Mouse (Mus musculus): ENCODE results near the gene Abca8b.
A peak's percentile ranks its signal among the peaks of the same experiment; 100 is the strongest.
"Not testable (repeated sequence)": the region's sequence is repeated elsewhere in the genome, so short reads cannot be mapped to it uniquely, and the experiment has no call there.

Gene Abca8b

DNA sequence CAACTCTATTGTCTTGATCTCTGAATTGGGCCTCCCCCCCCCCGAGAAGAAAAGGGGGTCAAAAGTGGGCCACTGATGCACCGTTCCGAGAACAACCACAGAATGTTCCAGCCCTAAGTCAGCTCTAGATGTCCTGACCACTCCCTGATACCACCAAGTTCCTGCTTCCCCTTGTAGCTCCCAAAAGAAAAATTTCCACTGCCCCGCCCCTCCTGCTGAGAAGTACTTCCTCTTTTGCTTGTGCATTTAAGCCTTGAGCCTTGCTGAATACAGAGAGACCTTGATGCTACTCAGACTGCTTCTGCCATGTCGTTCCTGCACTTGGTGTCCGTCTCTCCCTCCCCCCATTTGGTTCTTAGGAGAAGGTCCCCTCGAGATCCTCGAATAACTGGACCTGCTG is 82.5 kb downstream of the Abca8b start:
- not testable (repeated sequence) for DNase-seq (ENCODE audit: low read depth, low spot score)

DNA sequence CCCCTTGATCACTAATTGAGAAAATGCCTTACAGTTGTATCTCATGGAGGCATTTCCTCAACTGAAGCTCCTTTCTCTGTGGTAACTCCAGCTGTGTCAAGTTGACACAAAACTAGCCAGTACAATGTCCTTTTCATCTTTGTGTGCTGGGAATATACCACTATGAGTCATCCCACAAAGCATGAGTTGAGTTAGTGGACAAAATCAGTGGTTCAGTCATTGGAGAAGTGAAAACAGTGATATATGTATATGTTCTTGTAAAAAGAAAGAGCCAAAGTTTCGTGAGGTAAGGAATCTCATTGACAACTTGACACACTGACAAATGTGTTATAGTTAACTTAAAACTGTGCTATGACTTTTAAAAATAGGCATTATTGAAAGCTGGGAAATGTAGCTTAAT is 83.5 kb downstream of the Abca8b start:
- not testable (repeated sequence) for DNase-seq (ENCODE audit: low read depth, low spot score)

DNA sequence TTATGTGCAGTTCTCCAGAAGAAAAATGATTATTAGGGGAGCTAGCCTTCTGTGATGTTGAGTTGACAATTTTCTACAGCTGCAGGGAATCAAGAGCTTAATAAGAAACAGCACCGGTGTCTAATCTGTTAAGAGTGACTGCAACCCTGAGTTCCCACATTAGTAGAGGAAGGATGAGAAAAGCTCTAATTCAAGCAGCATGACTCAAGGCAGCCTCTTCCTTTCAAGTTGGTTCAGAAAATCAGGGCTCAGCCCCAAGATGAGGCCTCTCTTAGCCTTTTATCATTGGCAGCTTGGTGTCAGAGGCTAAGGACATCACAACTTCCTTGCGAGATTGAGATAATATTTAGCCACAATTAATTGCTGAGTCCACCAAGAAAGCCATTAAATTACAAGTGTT is 85.8 kb downstream of the Abca8b start:
- DNase-seq (ENCODE audit: low read depth, low spot score): no peak

DNA sequence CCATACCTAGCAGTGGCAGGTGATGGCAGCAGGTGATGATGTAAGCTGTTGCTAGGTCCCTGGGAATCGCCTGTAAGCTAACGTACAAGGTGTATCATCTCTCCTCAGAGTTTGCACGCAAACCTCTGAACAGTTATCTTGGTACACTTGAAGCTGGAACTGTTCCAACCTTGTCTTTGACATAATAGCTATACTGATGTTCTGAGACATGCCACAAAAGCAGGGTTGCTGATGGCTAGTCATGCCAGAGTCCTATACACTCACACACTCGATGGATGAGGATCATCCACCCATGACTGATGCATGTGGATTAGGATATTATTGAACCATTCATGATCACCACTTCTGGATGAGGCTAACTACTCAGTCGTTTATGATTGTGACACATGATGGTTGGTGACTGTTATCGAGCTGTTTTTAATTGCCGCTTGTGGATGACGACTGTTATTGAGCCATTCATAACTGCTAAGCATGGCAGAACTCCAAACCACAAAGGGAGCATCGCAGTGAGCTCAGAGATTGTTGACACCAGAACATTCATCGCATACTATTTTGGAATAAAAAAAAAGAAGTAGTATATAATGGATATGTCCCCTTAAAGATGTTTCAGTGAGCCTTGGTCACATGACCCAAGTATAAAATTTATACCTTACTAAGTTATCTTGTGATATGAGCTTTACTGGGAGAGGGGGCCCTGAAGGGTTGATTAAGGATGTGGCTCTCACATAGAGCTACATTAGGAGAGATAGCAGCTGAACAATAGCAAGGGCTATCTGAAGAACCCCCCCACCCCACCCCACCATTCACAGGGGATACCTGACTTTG is 87.2 kb downstream of the Abca8b start:
- no peak for DNase-seq (ENCODE audit: low read depth, low spot score)

DNA sequence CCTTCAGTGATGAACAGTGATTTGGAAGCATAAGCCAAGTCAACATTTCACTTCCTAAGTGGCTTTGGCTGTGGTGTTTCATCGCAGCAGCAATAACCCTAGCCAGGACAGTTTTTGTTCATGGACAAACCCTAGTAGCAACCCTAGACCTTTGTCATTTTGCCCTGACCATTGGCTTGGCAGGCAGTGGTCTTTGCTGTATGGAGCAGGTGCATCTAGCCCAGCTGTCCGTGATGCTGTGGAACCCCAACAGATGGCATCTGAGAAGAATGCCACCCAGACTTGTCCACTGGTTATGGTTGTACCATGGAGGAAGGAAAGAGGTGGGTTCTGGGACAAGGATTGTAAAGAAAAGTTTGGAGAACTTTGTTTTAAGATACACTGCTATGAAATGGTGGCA is 88.1 kb downstream of the Abca8b start:
- DNase-seq (ENCODE audit: low read depth, low spot score): no peak

DNA sequence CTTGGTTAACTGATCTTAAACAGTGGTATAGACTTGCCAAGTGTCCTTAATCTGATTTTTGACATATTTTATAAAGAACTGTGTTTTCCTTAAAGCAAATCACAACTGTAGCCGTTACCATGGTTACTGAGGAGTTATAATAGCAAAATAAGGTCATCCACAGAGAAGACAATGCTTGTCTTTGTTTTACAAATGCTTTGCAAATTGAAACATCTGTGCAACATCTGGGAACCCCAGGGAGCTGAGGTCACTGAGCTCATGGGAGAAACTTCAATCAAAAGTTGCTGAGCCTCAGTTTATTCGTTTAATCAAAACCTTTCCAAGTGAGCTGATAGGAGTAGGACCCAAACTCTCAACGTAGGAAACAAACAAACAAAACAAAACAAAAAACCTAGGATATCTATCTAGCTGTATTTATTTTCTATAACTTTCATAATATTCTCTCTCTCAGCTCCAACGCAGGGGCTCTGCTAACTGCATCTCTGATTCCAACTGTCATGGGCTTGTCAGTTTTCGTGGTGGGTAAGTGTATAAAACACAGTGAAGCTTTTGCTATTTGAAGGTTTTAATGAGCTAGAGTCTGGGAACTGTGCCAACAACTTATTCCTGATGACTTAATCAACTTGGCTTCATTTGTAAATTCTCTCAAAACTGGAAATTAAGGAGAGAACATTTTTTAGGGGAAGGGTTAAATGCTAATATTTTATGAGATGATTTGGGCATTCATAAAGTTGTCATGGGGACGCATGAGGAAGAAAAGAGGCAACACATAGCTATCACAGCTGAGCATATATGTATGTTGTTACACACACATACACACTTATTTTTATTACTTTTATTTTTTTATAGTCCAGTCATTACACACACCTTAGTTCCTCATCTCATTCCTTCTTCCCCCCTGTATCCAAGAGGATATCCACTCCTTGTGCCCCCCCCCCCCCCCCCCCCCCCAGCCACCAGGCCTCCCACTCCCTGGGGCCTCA is 92.7 kb downstream of the Abca8b start:
- DNase-seq (ENCODE audit: low read depth, low spot score): peak; percentile 87

DNA sequence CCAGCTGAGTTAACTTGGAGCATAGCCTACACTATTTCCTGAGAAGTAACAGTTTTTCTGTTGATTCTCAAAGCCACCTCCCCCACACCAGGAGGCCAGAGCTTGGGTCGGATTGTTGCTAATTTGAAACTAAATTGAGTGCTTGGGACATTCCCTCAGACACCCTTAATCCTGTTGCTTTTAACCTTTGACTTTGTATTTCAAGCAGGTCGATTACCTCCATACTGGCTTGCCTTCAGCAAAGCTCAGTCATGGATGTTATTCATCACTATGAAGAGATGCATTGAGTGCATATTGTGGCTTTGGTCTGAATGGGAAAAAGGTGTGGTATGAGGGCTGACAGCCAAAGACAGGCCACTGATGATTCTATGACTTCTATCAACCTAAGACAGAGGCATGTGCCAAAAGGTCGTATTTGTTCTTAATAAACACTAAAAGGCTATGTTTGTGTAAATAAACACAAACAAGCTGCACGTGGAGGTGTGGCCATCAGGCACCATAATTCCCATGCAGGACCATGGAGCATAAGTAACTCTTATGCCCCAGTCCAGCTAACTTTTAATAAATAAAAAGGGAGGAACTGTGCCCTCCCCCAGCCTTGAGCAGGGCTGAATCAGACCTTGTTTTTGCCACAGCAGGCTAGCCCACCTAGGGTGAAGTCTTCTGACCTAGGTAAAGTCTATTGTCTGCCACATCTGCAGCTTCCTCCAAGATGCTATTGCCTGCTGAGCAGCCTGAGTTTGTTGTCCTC is 95.0 kb downstream of the Abca8b start:
- no peak for DNase-seq (ENCODE audit: low read depth, low spot score)

DNA sequence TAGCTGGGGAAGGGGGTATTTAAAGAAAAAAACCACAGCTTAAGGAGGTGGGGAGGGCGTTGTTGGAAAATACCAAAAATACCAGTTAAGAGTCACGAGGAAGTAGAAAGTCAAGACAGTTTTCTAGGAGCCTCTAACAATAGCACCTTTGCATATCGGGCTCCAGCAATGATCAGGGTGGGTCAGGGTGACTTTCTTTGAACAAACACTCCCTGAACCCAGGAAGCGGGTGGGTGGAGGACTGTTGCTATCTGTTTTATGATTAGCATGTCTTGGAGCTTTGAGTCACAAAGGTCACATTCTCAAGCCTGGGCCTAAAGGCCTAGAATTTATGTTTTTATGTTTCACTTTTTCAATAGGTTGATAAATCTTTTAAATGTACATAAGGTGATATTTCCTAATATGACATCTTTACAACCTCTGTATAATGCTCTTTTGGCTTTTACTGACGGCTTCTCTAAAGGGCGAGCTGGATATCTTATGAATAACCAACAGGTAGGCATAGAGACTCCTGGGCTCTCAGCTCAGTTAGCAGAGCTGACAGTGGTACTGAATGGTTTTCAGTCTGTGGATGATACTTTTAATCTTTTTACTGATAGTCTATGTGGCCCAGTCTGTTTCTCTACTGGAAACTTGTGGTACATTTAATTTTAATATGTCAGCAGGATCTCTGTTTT is 96.7 kb downstream of the Abca8b start:
- no peak for DNase-seq (ENCODE audit: low read depth, low spot score)

DNA sequence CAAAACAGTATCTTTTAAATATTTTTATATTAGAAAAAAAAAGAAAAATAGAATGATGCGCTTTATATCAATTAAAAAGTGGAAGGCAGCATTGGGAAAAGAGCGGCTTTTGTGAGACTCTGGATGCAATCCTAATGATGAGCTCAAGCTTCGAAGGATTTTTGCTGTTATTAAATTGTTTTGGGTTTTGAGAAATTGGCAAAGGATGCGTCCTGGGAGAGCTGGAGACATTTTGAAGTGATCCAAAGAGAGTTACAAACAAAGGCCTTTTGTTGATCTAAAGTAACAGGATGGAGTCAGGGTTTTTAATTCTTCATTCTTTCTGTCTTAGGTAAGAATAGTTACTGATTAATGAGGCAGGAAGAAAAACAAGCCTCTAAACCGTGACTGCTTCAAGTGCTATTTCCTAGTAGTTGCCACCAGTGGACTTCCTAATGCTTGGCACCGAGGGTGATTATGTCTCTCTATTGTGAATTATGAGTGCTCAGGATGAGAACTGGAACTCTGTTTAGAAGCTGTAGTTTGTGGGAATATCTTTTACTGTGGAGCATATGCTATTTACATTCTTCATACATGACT is 99.6 kb downstream of the Abca8b start:
- DNase-seq (ENCODE audit: low read depth, low spot score): no peak

DNA sequence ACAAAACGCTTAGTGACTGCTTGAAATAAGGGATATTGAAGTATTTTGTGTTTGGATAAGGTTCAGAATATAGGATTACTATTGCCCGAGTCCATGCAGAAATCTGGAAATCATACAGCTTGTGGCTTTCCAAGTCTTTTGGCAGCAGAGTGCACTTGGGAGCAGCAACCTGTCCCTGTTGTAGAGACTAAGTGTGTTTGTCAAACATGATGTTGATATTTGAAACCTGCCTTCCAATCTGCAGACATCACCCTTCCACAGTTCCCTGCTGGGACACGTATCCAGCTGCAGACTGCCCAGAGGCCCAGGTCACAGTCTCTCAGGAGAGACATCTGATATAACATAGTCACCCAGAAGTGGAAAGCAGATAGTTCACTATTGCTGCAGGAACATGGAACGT is 100.1 kb downstream of the Abca8b start:
- DNase-seq (ENCODE audit: low read depth, low spot score): no peak

DNA sequence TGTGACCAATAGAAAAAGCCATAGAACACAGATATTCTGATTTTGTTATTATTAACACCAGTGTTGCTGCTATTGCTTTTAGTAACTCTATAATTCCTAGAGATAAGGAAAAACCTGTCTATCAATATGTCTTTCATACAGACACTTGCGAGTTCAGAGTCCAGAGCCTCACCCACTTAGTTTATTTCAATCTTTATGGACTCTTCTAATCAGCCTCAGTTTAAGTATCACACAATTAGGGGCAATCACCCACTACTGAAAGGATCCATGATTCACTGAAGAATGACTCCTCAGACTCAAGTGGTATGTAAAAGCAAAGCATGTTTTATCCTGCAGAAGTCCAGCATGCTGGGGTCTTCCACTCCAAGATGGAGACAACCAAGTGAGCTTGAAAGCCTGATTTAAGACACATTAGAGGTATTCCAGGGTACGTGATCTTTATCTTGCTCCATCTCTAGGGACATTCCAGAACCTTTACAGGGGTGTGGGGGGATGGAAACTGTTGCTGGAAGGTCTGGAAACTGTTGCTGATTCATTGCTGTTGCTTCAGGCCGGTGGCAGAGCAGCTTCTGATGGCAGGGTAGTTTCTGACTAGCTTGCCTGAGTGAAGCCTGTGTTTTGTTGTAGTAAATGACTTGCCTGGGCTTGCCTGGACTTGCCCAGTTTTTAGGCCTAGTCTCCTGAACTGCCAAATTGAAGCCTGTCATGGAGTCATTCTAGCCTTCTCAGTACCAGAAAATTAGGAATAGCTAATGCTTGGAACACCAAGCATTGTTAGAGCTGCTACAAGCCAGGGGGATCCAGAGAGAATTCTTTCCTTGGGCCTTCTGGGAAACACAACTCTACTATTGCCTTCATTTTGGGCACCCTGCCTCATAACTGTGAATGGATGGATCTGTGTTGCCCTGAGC is 101.5 kb downstream of the Abca8b start:
- DNase-seq (ENCODE audit: low read depth, low spot score): no peak

DNA sequence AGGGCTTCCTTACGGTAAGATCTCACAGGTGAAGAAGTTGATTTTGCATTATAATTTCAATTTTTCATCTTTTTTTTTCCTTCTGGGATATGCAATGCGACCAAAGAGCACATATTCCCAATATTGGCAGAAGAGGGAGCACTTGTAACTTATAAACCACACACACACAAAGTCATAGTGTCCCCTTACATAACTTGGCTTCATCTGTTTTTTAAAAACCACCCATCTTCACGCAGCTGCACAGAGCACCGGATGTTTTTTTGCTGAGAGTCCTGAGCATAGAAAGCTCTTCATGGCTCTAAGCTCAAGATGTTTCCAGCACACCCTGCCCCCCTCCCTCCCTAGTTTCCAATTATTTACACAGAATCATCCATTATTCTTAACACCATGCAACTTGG is 103.7 kb downstream of the Abca8b start:
- DNase-seq (ENCODE audit: low read depth, low spot score): no peak

DNA sequence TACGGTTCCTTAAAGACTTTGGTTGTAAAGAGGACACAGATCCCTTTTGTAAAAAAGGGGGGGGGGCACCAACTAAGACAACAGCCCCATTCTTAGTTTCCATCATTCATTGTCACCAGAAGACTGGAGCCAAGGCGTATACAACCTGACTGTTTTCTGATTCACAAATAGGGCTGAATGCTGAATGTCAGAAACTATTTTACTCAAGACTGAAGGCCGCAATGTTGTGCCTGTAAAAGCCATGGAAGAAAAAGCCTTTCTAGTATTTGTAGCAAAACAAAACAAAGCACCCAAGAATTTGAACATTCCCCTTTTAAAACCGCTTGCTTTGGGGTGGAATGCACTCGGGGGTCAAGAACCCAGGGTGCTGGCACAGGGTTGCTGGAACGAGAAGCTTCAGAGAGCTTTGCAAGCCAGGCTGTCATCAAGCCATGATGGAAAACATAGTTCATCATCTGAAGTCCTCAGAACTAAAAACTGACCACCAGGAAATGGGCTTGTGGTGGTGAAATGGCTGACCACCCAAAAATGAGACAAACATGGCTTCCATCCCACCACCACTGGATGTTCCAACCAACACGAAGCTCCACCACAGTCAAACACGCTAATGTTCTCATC is 104.2 kb downstream of the Abca8b start:
- no peak for DNase-seq (ENCODE audit: low read depth, low spot score)

DNA sequence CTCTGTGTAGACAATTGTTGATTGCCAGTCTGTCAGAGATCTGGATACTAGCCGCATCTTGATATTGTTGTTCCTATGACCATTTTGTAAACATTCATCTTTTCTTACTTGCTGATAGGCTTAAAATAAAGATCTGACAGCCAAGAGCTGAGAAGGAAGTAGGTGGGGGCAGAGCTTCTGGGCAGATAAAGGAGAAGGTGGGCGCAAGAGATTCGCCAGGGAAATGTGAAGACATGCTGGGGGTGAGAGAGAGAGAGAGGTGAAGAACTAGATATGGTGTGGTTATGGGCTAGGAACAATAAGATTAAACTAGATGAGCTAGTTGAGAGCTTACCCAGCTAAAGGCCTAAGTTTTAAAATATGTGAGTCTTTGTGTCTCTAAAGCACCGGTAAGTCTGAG is 106.0 kb downstream of the Abca8b start:
- no peak for DNase-seq (ENCODE audit: low read depth, low spot score)

DNA sequence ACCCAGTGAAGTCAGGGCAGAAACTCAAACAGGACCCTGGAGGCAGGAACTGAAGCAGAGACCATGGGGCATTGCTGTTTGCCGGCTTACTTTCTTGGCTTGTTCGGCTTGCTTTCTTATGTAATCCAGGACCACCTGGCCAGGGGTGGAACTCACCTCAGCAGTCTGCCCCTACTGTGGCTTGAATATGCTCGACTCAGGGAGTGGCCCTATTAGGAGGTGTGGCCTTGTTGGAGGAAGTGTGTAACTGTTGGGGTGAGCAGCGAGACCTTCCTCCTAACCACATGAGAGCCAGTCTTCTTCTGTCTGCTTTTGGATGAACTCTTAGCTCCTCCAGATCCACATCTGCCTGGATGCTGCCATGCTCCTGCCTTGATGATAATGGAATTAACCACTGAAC is 108.9 kb downstream of the Abca8b start:
- DNase-seq (ENCODE audit: low read depth, low spot score): no peak

DNA sequence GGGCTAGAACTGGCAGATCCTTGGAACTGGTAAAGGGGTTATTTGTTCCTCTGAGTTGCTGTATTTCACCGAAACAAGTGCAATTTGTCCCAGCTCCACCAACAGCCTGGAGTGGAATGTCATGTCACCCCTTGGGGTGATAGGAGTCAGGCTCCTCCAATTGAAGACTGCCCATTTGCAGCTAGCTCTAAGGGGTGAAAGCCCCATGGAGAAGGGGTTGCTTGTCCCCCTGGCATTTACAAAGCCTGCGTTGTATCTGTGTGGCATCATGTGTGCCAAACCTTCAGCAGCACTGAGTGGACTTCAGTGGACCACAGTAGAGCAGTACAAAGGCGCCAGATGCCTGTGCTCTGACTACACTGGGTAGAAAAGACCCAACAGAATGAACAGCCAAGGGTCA is 110.1 kb downstream of the Abca8b start:
- no peak for DNase-seq (ENCODE audit: low read depth, low spot score)

DNA sequence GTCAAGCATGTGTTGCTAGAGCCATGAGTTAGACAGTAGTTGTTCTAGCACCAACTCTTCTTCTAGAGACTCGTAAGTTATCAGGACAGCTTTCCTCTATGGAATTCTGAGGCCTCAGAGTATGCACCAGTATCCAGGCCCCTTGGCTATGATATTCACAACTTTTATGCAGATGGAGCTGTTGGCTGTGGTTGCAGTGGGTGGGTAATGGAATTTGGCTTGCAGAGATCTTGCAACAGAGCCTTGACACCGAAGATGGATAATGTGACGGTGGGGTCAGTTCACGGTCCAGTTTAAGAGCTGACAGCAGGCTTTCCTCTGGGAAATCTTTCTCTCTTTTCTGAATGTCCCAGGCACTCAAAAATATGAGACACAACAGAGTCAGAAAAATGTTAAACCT is 110.8 kb downstream of the Abca8b start:
- no peak for DNase-seq (ENCODE audit: low read depth, low spot score)

DNA sequence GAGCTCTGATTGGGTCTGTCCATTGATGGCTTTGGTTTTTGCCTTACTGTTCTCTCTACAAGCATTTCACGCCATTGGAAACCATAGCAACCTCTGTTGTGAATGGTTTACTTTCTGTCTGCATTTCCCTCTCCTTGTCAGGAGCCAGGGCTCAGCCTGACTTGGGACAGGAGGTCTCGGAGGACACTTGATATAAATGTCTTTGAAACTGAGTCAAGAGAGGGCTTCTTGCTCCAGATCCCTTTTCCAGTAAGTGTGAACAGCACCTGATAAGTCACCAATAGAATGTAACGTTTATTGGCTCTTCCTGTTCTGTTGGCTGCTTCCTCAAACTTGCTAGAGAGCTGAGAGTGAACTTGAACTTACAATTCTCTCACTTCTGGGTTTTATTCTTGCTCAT is 111.5 kb downstream of the Abca8b start:
- DNase-seq (ENCODE audit: low read depth, low spot score): no peak
